Mouse (Mus musculus): ENCODE results near the gene Zfp652. TPM values are rescaled to one million over a fixed set of nuclear protein-coding genes. Genes with fewer than 3 reads are reported as not detected.

Gene Zfp652
- polyA plus RNA-seq, 1 experiment from 2014 or later = 28.2 TPM

DNA sequence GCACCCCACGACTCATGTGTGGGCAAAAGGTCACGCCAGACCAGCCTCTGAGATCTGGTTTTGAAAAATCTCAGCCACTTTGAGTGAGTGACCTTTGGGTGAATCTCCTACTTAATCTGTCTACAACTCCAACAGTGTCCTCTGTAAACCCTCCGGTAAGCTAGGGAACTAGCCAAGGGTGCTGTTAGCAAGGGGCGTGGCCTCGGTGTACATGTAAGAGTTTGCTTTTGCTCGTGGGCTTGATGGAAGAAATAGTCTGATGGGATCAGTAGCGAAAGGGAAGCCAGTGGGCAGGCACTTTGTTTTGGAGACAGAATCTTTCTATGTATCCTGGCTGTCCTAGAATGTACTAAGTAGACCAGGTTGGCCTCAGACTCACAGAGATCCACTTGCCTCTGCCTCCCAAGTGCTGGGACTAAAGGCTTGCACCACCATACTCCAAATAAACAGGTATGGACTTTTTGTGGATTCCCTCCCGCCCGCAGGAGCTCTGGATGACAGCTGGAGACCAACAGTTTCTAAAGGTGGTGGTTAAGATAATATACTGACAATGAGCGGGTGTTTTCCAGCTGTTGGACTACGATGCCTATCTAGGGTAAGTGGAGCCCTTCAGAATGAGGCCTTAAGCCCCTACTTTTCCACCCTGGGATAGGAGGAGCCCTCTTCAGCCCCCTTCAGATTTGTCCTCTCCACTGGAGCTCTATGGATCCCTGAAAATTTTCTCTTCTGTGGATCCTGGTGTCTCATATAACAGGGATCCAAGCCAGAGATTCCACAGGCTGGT is 115.9 kb downstream of the Zfp652 start:
- H3K9ac ChIP-seq (replicated peaks) = no peak overlapping the region
- H3K9me3 ChIP-seq = no peaks in the 10 kb centered on the region
- no peak overlapping the region for H3K4me3 ChIP-seq
- no peak overlapping the region for H3K27ac ChIP-seq (replicated peaks)
- WGBS = 79% methylated on average over 11 of the region's 11 CpGs
- no peak overlapping the region for H3K4me2 ChIP-seq (replicated peaks)
- H3K4me1 ChIP-seq = peaks cover 25% of the 10 kb centered on the region
- H3K27me3 ChIP-seq = peaks cover 92% of the 10 kb centered on the region
- ATAC-seq (ENCODE audit: low FRiP score, low read depth) = no peak
- no peaks in the 10 kb centered on the region for H3K36me3 ChIP-seq

DNA sequence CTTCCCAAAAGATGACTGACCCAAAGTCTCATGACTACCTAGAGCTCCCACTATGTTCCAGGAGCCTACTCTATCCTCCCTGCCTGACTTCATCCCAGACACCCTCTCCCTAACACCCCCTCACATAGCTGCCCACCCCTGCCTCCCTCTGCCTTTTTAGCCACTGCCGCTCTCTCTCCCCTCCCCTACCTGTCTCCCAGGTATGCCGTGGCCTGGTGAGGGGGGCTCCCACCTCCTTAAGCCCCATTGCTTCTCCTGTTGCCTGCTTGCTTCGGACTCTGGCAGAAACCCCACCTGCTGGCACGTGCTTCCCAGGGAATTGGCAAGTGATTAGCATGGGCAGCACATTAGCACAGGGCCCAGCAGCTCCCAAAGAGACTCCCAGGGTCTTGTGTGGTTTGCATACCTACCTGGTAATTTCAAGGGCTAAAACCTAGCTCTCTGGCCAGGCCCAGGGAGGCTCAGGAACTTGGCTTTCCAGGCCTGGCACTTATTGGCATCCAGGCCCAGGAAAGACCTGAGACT is 117.1 kb downstream of the Zfp652 start:
- H3K4me2 ChIP-seq (replicated peaks) = no peak overlapping the region
- H3K4me3 ChIP-seq = 0 out of 2 replicates have a peak overlapping the region, but pooled peaks have one; percentile 29
- H3K27me3 ChIP-seq = peaks cover 98% of the 10 kb centered on the region
- H3K27ac ChIP-seq (replicated peaks) = no peak overlapping the region
- H3K36me3 ChIP-seq = no peaks in the 10 kb centered on the region
- H3K4me1 ChIP-seq = peaks cover 28% of the 10 kb centered on the region
- no peak for ATAC-seq (ENCODE audit: low FRiP score, low read depth)
- WGBS = 33% methylated on average over 4 of the region's 4 CpGs
- no peak overlapping the region for H3K9ac ChIP-seq (replicated peaks)
- H3K9me3 ChIP-seq = no peaks in the 10 kb centered on the region

DNA sequence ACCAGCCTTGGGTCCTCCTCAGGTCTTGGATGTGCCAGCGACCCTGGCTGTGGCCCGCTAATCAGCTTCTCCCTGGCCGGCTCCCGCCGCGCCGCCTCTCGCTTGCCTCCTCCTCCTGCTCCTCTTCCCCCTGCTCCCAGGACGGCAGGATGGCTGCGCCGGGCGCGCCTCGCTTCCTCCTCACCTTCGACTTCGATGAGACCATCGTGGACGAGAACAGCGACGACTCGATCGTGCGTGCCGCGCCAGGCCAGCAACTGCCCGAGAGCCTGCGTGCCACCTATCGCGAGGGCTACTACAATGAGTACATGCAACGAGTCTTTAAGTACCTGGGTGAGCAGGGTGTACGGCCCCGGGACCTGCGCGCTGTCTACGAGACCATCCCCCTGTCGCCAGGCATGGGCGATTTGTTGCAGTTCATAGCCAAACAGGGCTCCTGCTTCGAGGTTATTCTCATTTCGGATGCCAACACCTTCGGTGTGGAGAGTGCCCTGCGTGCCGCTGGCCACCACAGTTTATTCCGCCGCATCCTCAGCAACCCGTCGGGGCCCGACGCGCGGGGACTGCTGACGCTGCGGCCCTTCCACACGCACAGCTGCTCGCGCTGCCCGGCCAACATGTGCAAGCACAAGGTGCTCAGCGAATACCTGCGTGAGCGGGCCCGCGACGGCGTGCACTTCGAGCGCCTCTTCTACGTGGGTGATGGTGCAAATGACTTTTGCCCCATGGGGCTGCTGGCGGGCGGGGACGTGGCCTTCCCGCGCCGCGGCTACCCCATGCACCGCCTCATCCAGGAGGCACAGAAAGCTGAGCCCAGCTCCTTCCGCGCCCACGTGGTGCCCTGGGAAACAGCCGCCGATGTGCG is 118.2 kb downstream of the Zfp652 start:
- 4% methylated on average over 80 of the region's 80 CpGs for WGBS
- 0 out of 2 replicates have a peak overlapping the region, but pooled peaks have one; percentile 28 for H3K9ac ChIP-seq (replicated peaks)

GRCm38 (mm10) chr11:95831276-95831619 is 118.8 kb downstream of the Zfp652 start:
- ATAC-seq (ENCODE audit: low FRiP score, low read depth) = no peak
- peak overlapping the region; percentile 29 for H3K4me3 ChIP-seq
- H3K36me3 ChIP-seq = no peaks in the 10 kb centered on the region
- peaks cover 24% of the 10 kb centered on the region for H3K4me1 ChIP-seq
- no peak overlapping the region for H3K9ac ChIP-seq (replicated peaks)
- peaks cover 98% of the 10 kb centered on the region for H3K27me3 ChIP-seq
- no peak overlapping the region for H3K27ac ChIP-seq (replicated peaks)
- H3K4me2 ChIP-seq (replicated peaks) = peak overlapping the region; percentile 44
- WGBS = 6% methylated on average over 10 of the region's 10 CpGs
- H3K9me3 ChIP-seq = no peaks in the 10 kb centered on the region

More for the DNA sequence above, 118.2 kb downstream of the Zfp652 start:
- no peaks in the 10 kb centered on the region for H3K36me3 ChIP-seq
- H3K27ac ChIP-seq (replicated peaks) = no peak overlapping the region
- peak overlapping the region; percentile 29 for H3K4me3 ChIP-seq
- peaks cover 24% of the 10 kb centered on the region for H3K4me1 ChIP-seq
- ATAC-seq (ENCODE audit: low FRiP score, low read depth) = no peak
- H3K4me2 ChIP-seq (replicated peaks) = peak overlapping the region; percentile 44
- peaks cover 98% of the 10 kb centered on the region for H3K27me3 ChIP-seq
- no peaks in the 10 kb centered on the region for H3K9me3 ChIP-seq

DNA sequence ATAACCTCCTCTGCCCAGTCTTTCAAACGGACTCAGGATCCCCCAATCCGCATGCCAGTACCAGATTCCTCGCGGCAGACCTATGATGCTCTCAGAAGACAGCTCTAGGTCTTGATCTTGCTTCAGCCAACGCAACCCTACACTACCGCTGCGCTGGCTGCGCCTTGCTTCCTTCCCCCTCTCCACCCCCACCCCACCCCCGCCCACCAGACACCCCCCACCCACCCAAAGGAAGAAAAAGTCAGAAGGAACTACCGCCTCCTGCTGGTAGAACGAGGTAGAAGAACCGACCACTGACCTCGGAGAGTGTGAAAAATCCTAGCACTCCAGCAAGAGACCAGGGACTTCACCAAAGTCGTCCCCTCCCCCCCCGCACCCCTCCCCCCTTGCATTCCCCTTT is 119.2 kb downstream of the Zfp652 start:
- Histone ChIP-seq H3K36me3 (no peaks in the 10 kb centered on the region), H3K4me1 (peaks cover 24% of the 10 kb centered on the region), H3K9ac (replicated peaks) (no peak overlapping the region), H3K27ac (replicated peaks) (no peak overlapping the region), H3K27me3 (peaks cover 98% of the 10 kb centered on the region), H3K4me2 (replicated peaks) (no peak overlapping the region), H3K4me3 (no peak overlapping the region), H3K9me3 (no peaks in the 10 kb centered on the region)
- no peak for ATAC-seq (ENCODE audit: low FRiP score, low read depth)
- WGBS = 2% methylated on average over 14 of the region's 15 CpGs

GRCm38 (mm10) chr11:95832129-95833005 is 119.9 kb downstream of the Zfp652 start:
- H3K36me3 ChIP-seq = no peaks in the 10 kb centered on the region
- no peak overlapping the region for H3K4me2 ChIP-seq (replicated peaks)
- ATAC-seq (ENCODE audit: low FRiP score, low read depth) = no peak
- H3K4me3 ChIP-seq = no peak overlapping the region
- H3K27ac ChIP-seq (replicated peaks) = no peak overlapping the region
- H3K27me3 ChIP-seq = peaks cover 98% of the 10 kb centered on the region
- no peaks in the 10 kb centered on the region for H3K9me3 ChIP-seq
- no peak overlapping the region for H3K9ac ChIP-seq (replicated peaks)
- WGBS = 33% methylated on average over 18 of the region's 18 CpGs
- H3K4me1 ChIP-seq = peaks cover 24% of the 10 kb centered on the region

DNA sequence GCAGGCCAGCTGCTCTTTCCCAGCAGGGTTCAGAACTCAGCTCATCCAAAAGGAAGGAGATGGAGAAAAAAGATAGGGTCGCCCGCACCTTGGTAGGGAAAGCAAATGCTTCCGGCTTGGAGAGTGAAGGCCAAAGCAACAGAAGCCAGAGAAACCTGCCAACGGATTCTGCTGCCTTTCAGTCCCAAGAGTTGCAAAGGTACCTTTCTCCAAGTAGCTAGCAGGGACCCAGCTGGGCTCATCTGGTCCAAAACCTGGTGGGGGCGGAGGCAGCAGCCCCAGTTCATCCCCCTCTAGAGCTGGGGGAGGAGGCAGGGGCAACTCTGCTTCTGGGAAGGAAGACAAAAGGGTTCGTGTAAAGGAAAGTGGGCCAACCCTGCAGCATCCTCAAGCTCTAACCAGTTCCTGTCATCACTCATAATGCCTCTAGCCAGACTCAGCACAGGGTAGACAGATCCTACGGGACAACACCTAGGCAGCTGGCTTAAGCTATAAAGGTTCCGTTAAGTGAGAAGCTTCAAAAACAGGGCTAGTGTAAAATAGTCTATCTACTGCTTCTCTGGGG is 120.6 kb downstream of the Zfp652 start:
- ATAC-seq (ENCODE audit: low FRiP score, low read depth) = no peak
- Histone ChIP-seq H3K9me3 (no peaks in the 10 kb centered on the region), H3K4me1 (peaks cover 24% of the 10 kb centered on the region), H3K4me3 (no peak overlapping the region), H3K4me2 (replicated peaks) (no peak overlapping the region), H3K27me3 (peaks cover 95% of the 10 kb centered on the region), H3K27ac (replicated peaks) (no peak overlapping the region), H3K9ac (replicated peaks) (no peak overlapping the region), H3K36me3 (no peaks in the 10 kb centered on the region)
- 17% methylated on average over 8 of the region's 8 CpGs for WGBS

DNA sequence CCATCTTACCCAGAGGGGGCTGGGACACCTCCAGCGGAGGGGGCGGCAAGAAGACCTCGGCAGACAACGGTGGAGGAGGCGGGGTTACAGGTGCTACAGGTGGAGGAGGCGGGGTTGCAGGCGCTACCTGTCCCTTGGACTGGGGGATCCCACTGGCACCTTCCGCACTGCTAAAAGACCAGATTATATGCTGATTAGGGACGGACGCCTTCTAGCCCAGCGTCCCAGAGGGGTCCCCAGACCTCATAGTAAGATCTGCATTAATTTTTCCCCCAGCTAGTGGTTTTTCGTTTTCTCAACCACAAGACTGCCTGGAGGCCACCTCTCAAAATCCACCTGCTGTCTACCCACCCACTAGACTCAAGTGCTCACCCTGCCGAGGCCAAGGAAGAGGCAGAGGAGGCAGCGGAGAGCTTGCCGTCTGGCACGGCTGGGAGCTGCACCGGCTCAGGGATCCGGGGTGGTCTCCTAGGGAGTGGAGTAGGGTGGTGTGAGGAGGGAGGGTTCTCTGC is 121.2 kb downstream of the Zfp652 start:
- WGBS = 9% methylated on average over 18 of the region's 18 CpGs
- no peaks in the 10 kb centered on the region for H3K9me3 ChIP-seq
- H3K4me3 ChIP-seq = no peak overlapping the region
- H3K9ac ChIP-seq (replicated peaks) = no peak overlapping the region
- peaks cover 89% of the 10 kb centered on the region for H3K27me3 ChIP-seq
- H3K36me3 ChIP-seq = no peaks in the 10 kb centered on the region
- peak overlapping the region; percentile 17; the same call in 1 of the 2 replicates for H3K4me2 ChIP-seq (replicated peaks)
- peaks cover 24% of the 10 kb centered on the region for H3K4me1 ChIP-seq
- ATAC-seq (ENCODE audit: low FRiP score, low read depth) = no peak
- H3K27ac ChIP-seq (replicated peaks) = no peak overlapping the region

DNA sequence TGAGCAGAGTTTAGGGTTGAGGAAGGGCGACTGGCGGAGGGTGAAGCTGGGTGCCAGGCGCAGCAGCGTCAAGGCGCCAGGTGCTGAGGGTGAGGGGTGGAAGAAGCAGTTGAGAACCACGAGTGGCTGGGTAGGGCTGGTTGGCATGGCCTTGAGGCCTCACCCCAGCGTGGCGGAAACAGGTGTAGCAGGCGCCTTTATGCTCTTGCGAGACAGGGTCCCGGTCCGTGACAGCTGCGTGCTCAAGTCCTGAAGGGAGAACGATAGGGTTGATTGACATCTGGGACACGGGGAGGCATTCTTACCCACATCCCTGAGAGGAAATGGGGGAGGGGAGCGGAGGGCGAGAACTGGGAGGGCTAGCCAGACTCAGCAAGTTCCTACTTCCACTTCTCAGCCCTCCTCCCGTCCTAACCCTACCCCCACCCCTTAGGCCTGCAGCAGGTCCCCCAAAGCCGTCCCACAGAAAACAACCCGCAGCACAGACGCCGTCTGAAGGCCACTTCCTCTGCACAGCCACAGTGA is 121.7 kb downstream of the Zfp652 start:
- 6% methylated on average over 20 of the region's 22 CpGs for WGBS
- Histone ChIP-seq H3K4me3 (0 out of 2 replicates have a peak overlapping the region, but pooled peaks have one; percentile 3), H3K4me1 (peaks cover 24% of the 10 kb centered on the region), H3K4me2 (replicated peaks) (peak overlapping the region; percentile 17), H3K27ac (replicated peaks) (no peak overlapping the region), H3K27me3 (peaks cover 84% of the 10 kb centered on the region), H3K9me3 (no peaks in the 10 kb centered on the region), H3K36me3 (no peaks in the 10 kb centered on the region), H3K9ac (replicated peaks) (no peak overlapping the region)
- no peak for ATAC-seq (ENCODE audit: low FRiP score, low read depth)

GRCm38 (mm10) chr11:95834742-95835710 is 122.6 kb downstream of the Zfp652 start:
- 18% methylated on average over 15 of the region's 15 CpGs for WGBS
- no peak overlapping the region for H3K9ac ChIP-seq (replicated peaks)
- ATAC-seq (ENCODE audit: low FRiP score, low read depth) = no peak
- H3K9me3 ChIP-seq = no peaks in the 10 kb centered on the region
- peak overlapping the region; percentile 17; the same call in 1 of the 2 replicates for H3K4me2 ChIP-seq (replicated peaks)
- H3K36me3 ChIP-seq = no peaks in the 10 kb centered on the region
- H3K4me1 ChIP-seq = peaks cover 24% of the 10 kb centered on the region
- H3K27me3 ChIP-seq = peaks cover 75% of the 10 kb centered on the region
- H3K4me3 ChIP-seq = no peak overlapping the region
- H3K27ac ChIP-seq (replicated peaks) = no peak overlapping the region
